Mouse (Mus musculus) adrenal gland, postnatal 25 days (tissue): ENCODE measurements at regions not wholly inside any gene's neighbourhood (a gene's known extent, or its start where the extent isn't known, plus 50 kb on each side); places are given as distances from the start of the nearest gene placed in this dataset.

Experiments used
- DNase-seq: peaks from one replicate; pipeline ENCODE4 v3.0.0; 2021; ENCODE audit warnings: mixed read lengths

GRCm38 (mm10) chr3:64898610-64899009 lies 54.0 kb upstream of the Vmn2r7 start:
- DNase-seq, result no peak

- no peak for DNase-seq
These were observed 56.8 kb upstream of the Vmn2r7 start for GRCm38 (mm10) chr3:64901317-64901892.

DNA sequence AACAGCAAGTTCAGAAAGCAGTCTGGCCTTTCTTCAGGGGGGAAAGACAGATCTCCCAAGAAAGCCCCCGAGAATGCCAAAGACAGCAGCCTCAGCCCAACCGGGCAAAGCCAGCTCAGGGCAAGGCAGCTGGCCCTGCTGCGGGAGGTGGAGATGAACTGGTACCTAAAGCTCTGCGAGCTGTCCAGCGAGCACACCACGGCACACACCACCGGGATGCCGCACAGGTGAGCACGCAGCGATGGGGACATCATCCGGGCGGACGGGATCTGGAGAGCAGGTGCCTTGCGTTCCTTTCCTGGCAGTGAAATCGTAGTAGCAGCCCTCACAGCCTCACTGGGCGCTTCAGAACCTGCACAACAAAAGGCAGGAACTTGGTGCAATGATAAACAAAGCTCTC lies 104.7 kb upstream of the Vmn2r7 start:
- DNase-seq, result no peak

DNA sequence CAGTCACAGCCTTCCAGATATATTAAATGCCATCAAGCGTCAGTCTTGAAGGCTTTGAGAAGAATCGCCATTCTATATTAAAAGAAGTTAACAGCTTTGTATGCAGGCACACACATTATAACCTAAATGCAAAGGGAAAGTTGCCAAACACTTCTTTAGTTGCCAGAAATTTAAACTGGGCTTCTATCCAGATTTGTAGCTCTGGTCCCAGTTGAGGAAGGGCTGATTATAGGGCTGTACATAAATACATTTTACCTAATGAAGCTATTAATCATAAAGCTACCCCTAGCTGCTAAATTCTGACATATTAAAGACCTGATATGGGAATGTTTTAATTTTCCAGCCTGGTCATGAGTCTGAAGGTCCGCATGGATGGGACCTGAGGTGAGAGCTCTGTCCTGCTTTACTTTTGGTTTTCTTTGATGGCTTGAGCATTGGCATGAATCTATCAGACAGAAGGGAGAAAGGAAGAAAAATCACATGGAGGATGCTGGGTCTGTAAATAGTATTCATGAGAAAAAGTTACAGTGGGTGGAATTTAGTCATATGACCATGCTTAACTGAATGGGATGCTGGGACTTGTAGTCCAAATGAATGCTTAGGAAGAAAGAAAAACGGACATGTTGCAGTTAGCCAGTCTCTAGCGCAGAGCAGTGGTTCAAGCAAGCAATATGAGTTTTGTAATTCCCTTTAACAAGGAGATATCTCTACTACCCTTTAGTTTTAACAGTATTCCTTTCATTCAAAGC lies 120.3 kb upstream of the Vmn2r7 start:
- DNase-seq, result no peak

GRCm38 (mm10) chr3:64965416-64965980 lies 120.9 kb upstream of the Vmn2r7 start:
- DNase-seq, result no peak

DNA sequence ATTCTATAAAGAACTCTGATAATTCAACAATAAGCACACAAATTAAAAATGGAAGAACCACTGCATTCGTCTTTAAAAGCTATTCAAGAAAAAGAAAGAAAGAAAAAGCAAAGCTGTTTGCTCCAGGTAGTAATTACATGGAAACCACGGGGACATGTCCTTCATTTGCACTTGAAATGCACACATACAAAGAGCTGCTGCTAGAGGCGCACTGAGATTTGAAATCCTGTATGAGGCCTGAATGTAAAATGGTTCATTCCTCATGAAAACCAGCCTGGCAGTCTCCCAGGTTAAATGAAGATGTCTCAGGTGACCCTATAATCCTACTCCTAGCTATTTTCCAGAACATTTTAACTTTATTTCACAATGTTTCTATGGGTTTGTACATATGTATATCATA lies 123.7 kb upstream of the Vmn2r7 start:
- no peak for DNase-seq

DNA sequence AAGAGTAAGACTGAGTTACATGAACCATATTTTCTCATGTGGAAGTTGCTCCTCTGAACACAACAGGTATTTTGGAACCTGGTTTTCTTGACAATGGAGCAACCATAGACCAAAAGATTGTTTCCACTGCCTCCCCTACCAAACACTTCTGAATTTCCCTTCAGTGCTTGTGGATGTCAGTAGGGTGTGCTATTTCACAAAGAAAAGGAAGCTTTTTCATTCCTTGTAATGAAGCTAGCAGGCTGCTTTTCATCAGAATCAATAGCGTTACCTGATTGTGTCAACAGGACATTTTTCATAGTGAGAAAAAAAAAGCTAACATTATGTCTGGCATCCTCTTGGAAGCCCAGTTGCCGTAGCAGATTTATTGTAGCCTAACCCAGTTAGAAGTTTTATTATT lies 124.8 kb upstream of the Kcnab1 start:
- DNase-seq, result no peak

GRCm38 (mm10) chr3:64987665-64988064 lies 121.5 kb upstream of the Kcnab1 start:
- DNase-seq, result no peak

DNA sequence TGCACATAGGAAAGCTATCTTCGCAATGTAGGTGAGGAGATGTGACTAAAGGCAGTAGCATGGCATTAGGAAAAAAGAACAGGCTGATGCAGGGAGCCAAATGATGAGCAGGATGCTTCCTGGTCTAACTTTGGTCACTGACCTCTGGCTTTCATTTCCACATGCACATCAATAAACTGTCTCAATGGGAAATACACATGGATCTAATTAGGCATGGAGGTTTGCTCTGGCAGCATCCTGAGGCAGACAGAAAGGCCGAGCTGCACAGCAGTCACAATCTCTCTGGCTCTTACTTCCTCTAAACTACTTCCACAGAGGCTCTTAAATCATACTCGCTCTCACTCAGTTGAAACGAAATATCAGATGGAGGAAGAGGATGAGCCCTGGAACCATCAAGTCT lies 112.7 kb upstream of the Kcnab1 start:
- no peak for DNase-seq

DNA sequence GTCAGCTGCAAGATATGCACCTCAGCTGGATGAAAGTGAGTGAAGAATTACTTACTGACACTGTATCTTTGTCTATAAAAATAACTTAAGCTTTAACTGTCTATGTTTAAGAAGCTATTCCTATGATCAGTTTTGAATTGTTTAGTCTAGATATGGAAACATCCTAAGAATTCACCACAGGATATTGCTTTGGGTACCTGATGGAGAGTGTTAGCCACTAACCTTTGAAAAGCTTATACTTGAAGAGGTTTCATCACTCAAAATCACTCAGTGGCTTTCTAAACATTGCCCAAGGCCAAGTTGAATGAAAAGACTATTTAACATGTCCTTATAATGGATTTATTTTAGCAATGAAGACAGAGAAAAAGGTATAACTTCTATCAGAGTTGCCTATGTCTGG lies 111.6 kb upstream of the Kcnab1 start:
- DNase-seq, result no peak

DNA sequence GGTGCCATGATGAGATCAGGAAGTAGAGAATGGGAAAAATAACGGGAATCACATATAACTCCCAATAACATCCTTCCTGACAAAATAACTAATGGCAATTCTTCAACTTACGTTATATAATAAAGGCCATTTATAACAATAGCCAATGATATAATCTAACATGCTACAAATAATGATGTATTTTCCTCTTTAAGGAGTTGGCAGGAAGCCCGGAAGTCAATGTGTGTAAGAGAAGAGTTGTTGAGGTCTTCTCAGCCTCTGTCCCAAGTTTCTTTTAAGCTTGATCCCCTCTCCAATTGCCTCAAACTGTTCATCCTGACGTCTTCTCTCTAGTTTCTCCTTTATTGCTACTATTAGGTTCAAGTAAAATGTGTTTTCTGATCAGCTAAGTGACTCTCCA lies 108.1 kb upstream of the Kcnab1 start:
- no peak for DNase-seq

- no peak for DNase-seq
These were observed 106.6 kb upstream of the Kcnab1 start for GRCm38 (mm10) chr3:65002578-65002977.

DNA sequence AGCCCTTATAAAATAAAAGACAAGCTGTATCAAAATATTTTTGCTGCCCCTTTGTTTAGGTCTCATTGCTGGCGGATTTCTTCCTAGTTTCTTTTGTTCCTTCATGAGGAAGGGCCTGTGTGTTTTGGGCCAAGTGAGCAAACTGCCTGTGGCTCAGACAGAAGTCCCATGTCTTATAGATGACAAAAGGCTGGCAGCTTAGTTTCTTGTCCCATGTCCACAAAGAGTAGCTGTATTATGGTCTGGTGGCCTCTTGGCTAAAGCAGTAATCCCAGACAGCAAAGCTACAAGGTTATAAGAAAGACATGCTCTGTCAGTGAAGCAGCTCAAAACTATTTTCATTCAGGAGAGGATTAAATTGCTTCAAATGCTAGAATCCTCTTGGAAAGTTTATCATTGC lies 103.1 kb upstream of the Kcnab1 start:
- DNase-seq, result no peak

DNA sequence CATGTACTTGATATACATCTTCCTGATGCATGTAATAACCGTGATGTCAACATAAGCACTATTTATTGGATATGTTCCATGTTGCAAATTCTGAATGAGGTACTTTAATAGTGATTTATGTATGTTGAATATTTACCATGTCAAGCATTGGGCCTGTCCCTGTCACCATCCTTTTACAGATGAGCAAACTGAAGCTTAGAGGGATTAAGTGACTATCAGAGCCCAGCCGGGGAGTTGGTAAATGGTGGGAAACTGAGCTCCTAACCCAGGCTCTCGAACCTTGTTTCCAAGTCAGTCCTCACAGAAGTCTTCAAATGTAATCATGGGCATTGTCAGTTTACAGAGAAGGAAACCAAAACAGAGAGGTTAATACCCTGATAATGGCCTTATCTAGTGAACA lies 102.6 kb upstream of the Kcnab1 start:
- no peak for DNase-seq

DNA sequence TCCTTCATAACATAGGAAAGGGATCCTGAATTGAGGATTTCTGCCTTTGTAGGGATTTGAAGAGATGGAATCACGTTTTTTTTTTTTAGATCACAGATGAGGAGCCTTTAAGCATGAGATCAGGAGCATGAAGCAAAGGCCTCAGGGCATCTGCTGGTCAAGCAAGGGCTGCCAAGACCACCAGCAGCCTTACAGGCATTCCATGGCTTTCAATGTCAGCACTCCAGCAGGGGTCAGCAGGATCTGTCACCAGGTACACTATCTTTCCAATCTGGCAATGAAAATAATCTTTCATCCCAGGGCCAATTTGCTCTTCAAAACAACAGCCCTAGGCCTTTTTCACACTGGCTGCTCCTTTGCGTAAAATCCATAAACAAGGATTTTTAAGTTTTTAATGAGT lies 85.3 kb upstream of the Kcnab1 start:
- no peak for DNase-seq

- no peak for DNase-seq
These were observed 71.6 kb upstream of the Kcnab1 start for GRCm38 (mm10) chr3:65037626-65038025.

DNA sequence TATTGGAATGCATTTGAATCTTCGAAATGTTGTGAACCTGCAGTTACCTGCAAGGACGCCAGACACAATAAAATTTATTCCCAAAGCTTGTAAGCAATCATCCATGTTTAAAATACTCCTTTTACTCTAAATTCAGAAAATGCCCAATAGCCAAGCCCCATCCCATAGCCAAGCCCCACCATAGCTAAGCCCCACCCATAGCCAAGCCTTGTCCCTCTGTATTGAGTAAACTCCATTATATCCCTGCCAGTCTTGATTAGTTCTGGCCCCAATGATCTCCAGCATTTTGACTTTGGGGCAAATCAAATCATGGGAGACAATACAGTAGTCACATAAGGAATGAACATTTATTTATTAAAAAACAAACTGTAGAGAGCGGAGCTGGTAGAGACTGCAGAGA lies 61.3 kb upstream of the Kcnab1 start:
- no peak for DNase-seq

DNA sequence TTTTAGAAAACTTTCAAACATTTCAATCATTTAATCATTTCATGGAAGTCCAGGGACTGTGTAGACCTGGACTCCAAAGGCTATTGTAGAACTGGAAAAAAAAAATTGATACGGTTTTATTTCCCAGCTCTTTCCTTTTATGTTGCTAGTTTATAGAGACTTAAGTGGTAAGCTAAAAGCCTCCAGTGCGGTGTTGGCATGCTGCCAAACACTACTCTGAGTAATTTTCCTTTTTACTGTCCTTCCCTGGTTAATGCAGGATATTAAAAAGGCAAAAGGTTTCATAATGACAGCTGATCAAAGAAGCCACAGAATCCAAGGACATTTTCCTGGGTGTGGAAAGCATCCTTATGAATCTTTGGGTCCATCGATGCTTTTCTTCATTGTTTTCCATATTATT lies 53.8 kb upstream of the Kcnab1 start:
- DNase-seq, result peak; percentile 6
